9 mouse cellular contexts compared by ENCODE assay signal in the genomic region with DNA sequence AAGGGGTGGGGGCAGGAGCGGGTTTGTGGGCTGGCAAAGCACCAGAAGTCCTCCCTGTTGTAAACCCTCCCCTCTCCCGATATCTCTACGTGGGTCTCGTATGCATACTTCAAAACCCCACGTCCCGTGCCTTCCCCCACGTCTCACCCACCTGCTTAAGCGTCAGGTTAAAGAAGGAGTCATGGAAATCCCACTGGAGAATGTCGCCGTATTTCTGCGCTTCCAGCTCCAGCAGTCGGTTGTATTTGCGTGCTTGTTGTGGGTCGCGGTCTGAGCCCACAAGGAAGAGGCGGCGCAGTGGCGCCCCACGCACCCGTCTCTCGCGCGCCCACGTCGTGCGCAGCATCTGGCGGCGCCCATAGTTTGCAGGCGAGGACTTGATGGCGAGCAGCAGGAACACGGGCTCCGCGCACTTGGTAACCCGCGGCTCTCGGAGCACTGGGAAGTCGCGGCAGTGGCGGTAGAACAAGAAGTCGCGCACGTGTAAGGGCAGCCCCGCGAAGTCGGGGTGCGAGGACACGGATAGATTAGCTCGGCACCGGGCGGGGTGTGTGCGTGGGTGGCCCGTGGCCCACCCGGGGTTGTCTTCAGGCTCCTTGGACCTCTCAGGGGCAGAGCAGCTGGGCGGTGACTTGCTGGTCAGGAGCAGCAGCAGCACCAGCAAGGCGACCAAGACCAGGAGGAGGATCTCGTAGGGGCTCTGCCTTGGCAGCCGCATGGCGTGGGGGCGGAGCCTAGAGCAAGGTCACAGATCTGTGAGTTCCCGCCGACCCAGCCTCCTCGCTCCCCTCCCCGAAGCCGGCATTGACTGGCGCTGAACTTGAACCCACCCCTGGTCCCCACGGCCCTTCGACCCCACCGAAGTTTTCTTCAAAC. TPM values are rescaled to one million over a fixed set of nuclear protein-coding genes. Genes with fewer than 3 reads are reported as not detected.
A peak's percentile ranks its signal among the peaks of the same experiment; 100 is the strongest.
DNase-seq lines count a peak whose midpoint lies in the region; ATAC-seq and TF ChIP-seq lines count a peak whose summit lies in the region.
"Had no signal": no experiment of that assay in that cellular context is flagged by ENCODE, and none has a peak within 500 bp of the region (broad histone marks: within the 10 kb centered on the region; RNA-seq: fewer than 3 reads in every experiment).

No protein-coding gene starts in this region.

- TF ChIP-seq POLR2A in cortical plate, adult 2 months (IDR thresholded peaks at IDR 0.05; ENCODE audit: extremely low read depth, insufficient read depth, low read length), result no peak

- WGBS in neural tube, embryonic 12.5 days, result 10% methylated on average over 68 of the region's 68 CpGs

- no peak for TF ChIP-seq CTCF in left cerebral cortex, adult 2 months (IDR thresholded peaks at IDR 0.05)
- TF ChIP-seq CTCF in cortical plate, adult 2 months (IDR thresholded peaks at IDR 0.05; ENCODE audit: extremely low read depth, insufficient read depth, low read length), result no peak

- no peak overlapping the region for H3K9ac ChIP-seq in neural tube, embryonic 12.5 days

- peak overlapping the region; percentile 33 for H3K4me2 ChIP-seq in neural tube, embryonic 12.5 days (replicated peaks)

- ATAC-seq in inflammation-experienced regulatory T-cells, adult 6 months, result peak; percentile 5
- ATAC-seq in neural tube, embryonic 12.5 days (ENCODE audit: low FRiP score, low read depth), result no peak; the same call in 1 of the 2 replicates

- no peak overlapping the region for H3K27ac ChIP-seq in left cerebral cortex, adult 2 months
- no peak overlapping the region for H3K27ac ChIP-seq in cortical plate, adult 2 months (ENCODE audit: insufficient read depth, low read length)
- no peak overlapping the region for H3K27ac ChIP-seq in neural tube, embryonic 12.5 days

- H3K9me3 ChIP-seq in neural tube, embryonic 12.5 days, result no peaks in the 10 kb centered on the region

- no peaks in the 10 kb centered on the region for H3K4me1 ChIP-seq in cortical plate, adult 2 months (ENCODE audit: control insufficient read depth, insufficient read depth, low read length)
- peaks cover 6% of the 10 kb centered on the region; the same call in 1 of the 2 replicates for H3K4me1 ChIP-seq in neural tube, embryonic 12.5 days

- H3K27me3 ChIP-seq in neural tube, embryonic 12.5 days (replicated peaks), result peaks cover 89% of the 10 kb centered on the region

- no peaks in the 10 kb centered on the region for H3K36me3 ChIP-seq in neural tube, embryonic 12.5 days

- 0 out of 2 replicates have a peak overlapping the region, but pooled peaks have one; percentile 7 for H3K4me3 ChIP-seq in left cerebral cortex, adult 2 months
- H3K4me3 ChIP-seq in cortical plate, adult 2 months (ENCODE audit: insufficient read depth, low read length), result peak overlapping the region; percentile 24; the same call in 1 of the 2 replicates
- H3K4me3 ChIP-seq in neural tube, embryonic 12.5 days, result 0 out of 2 replicates have a peak overlapping the region, but pooled peaks have one; percentile 14

- DNase-seq in left cerebral cortex, adult 2 months (ENCODE audit: extremely low spot score in 1 of 2, low spot score in 2 of 2), result no peak
- no peak for DNase-seq in left cerebral cortex, postnatal 25 days (ENCODE audit: low spot score in 2 of 2)
- DNase-seq in layer of hippocampus, adult 8-10 months (ENCODE audit: low spot score in 2 of 2), result no peak
- no peak for DNase-seq in adrenal gland, postnatal 14 days
- no peak for DNase-seq in left cerebral cortex, adult 8-10 months (ENCODE audit: low spot score in 2 of 2)
- DNase-seq: adrenal gland, postnatal 10 days had no signal

- intact Hi-C loops in left cerebral cortex, adult 2 months (cut with DNase I), result no loop called here
- intact Hi-C loops in left cerebral cortex, postnatal 25 days (cut with DNase I), result no loop called here

RNA-seq across cellular contexts. Expression of gene Insl3, which starts 4.4 kb away (rescaled TPM):
- total RNA-seq in left cerebral cortex, adult 2 months (2021), result 1 to 10 TPM; 1.2 to 4.7 TPM
- 1 to 10 TPM; 1.3 to 1.5 TPM for total RNA-seq in left cerebral cortex, postnatal 25 days (2021)
- 1.4 and 1.6 TPM in 2 replicates for polyA plus RNA-seq in cortical plate, adult 2 months (2012; rRNA removed)
- 10 to 100 TPM; 11.7 to 25.4 (median 22.8) TPM for polyA plus RNA-seq in inflammation-experienced regulatory T-cells, adult 6 months (2017; shearing (Covaris generic))
- polyA plus RNA-seq in neural tube, embryonic 12.5 days (2016; fragmentation: Nextera tagmentation; extraction: Ambion mirVana), result 1.2 TPM in 1 of 2 replicates, not detected in the other
- total RNA-seq in layer of hippocampus, adult 8-10 months (2022), result 1 to 10 TPM; 2.1 to 6.9 (median 2.6) TPM
- 8.0 and 9.8 TPM in 2 replicates for total RNA-seq in adrenal gland, postnatal 14 days (2021)
- total RNA-seq in left cerebral cortex, adult 8-10 months (2022), result 1 to 10 TPM; 1.4 to 3.2 (median 2.1) TPM

RNA-seq across cellular contexts. Expression of gene B3gnt3, which starts 8.2 kb away (rescaled TPM):
- total RNA-seq in left cerebral cortex, adult 2 months (2021), result under 1 TPM; 0.68 to 0.79 TPM
- under 1 TPM; 0.34 to 0.53 TPM for total RNA-seq in left cerebral cortex, postnatal 25 days (2021)
- 0.74 and 0.86 TPM in 2 replicates for polyA plus RNA-seq in cortical plate, adult 2 months (2012; rRNA removed)
- polyA plus RNA-seq in inflammation-experienced regulatory T-cells, adult 6 months (2017; shearing (Covaris generic)), result 1 to 10 TPM; 2.8 to 5.6 (median 4.3) TPM
- polyA plus RNA-seq in neural tube, embryonic 12.5 days (2016; fragmentation: Nextera tagmentation; extraction: Ambion mirVana), result 0.54 and 0.67 TPM in 2 replicates
- total RNA-seq in layer of hippocampus, adult 8-10 months (2022), result under 1 TPM; 0.47 to 0.93 (median 0.56) TPM
- 5.4 and 7.4 TPM in 2 replicates for total RNA-seq in adrenal gland, postnatal 14 days (2021)
- total RNA-seq in left cerebral cortex, adult 8-10 months (2022), result under 1 TPM; 0.41 to 0.88 (median 0.70) TPM

RNA-seq across cellular contexts. Expression of gene Jak3, which starts 17.3 kb away (rescaled TPM):
- total RNA-seq in left cerebral cortex, adult 2 months (2021), result 1 to 10 TPM; 5.5 to 5.8 TPM
- total RNA-seq in left cerebral cortex, postnatal 25 days (2021), result 1 to 10 TPM; 3.9 to 4.8 TPM
- polyA plus RNA-seq in cortical plate, adult 2 months (2012; rRNA removed), result 6.0 and 6.1 TPM in 2 replicates
- 10 to 100 TPM; 18.9 to 30.3 (median 22.5) TPM for polyA plus RNA-seq in inflammation-experienced regulatory T-cells, adult 6 months (2017; shearing (Covaris generic))
- polyA plus RNA-seq in neural tube, embryonic 12.5 days (2016; fragmentation: Nextera tagmentation; extraction: Ambion mirVana), result 3.8 and 4.2 TPM in 2 replicates
- 10 to 100 TPM in 1 of 4 experiments, 1 to 10 TPM in 3; 4.6 to 10.5 (median 7.9) TPM for total RNA-seq in layer of hippocampus, adult 8-10 months (2022)
- total RNA-seq in adrenal gland, postnatal 14 days (2021), result 17.4 and 21.4 TPM in 2 replicates
- 1 to 10 TPM; 4.4 to 7.3 (median 6.1) TPM for total RNA-seq in left cerebral cortex, adult 8-10 months (2022)

RNA-seq across cellular contexts. Expression of gene Unc13a, which starts 21.8 kb away (rescaled TPM):
- 100 to 1,000 TPM; 313 to 351 TPM for total RNA-seq in left cerebral cortex, adult 2 months (2021)
- 100 to 1,000 TPM; 318 to 327 TPM for total RNA-seq in left cerebral cortex, postnatal 25 days (2021)
- 199 and 221 TPM in 2 replicates for polyA plus RNA-seq in cortical plate, adult 2 months (2012; rRNA removed)
- polyA plus RNA-seq in inflammation-experienced regulatory T-cells, adult 6 months (2017; shearing (Covaris generic)), result under 1 TPM; 0.42 to 0.67 (median 0.54) TPM
- polyA plus RNA-seq in neural tube, embryonic 12.5 days (2016; fragmentation: Nextera tagmentation; extraction: Ambion mirVana), result 16.3 and 16.7 TPM in 2 replicates
- 100 to 1,000 TPM; 219 to 265 (median 239) TPM for total RNA-seq in layer of hippocampus, adult 8-10 months (2022)
- total RNA-seq in adrenal gland, postnatal 14 days (2021), result 7.2 and 7.7 TPM in 2 replicates
- 100 to 1,000 TPM; 237 to 269 (median 246) TPM for total RNA-seq in left cerebral cortex, adult 8-10 months (2022)

RNA-seq across cellular contexts. Expression of gene Fcho1, which starts 32.1 kb away (rescaled TPM):
- total RNA-seq in left cerebral cortex, adult 2 months (2021), result 100 to 1,000 TPM; 184 TPM
- total RNA-seq in left cerebral cortex, postnatal 25 days (2021), result 100 to 1,000 TPM; 177 to 183 TPM
- polyA plus RNA-seq in cortical plate, adult 2 months (2012; rRNA removed), result 218 and 247 TPM in 2 replicates
- 10 to 100 TPM; 37.6 to 66.4 (median 54.3) TPM for polyA plus RNA-seq in inflammation-experienced regulatory T-cells, adult 6 months (2017; shearing (Covaris generic))
- polyA plus RNA-seq in neural tube, embryonic 12.5 days (2016; fragmentation: Nextera tagmentation; extraction: Ambion mirVana), result 34.4 and 38.4 TPM in 2 replicates
- total RNA-seq in layer of hippocampus, adult 8-10 months (2022), result 100 to 1,000 TPM in 3 of 4 experiments, 10 to 100 TPM in 1; 92.1 to 120 (median 112) TPM
- 5.4 and 13.9 TPM in 2 replicates for total RNA-seq in adrenal gland, postnatal 14 days (2021)
- 100 to 1,000 TPM; 150 to 181 (median 159) TPM for total RNA-seq in left cerebral cortex, adult 8-10 months (2022)
